Mouse (Mus musculus) erythroblast, embryonic 14.5 days (primary cell): Measurements from ENCODE around the gene Cdk6.

ENCODE experiments used
- GATA1 ChIP-seq: IDR thresholded peaks from 2 replicates; pipeline ENCODE4 v1.6.1; 2012; ENCODE audit warnings: low read length, inconsistent platforms, mixed read lengths
- TAL1 ChIP-seq: IDR thresholded peaks from 3 replicates; pipeline ENCODE4 v1.6.1; 2012; ENCODE audit warnings: low read length, inconsistent platforms, mixed read lengths

GRCm38 (mm10) chr5:3551481-3551880 is 210.2 kb downstream of the Cdk6 start:
- no peak for TF ChIP-seq GATA1
- TF ChIP-seq TAL1 = no peak
